Mouse (Mus musculus): ENCODE measurements around the gene Dap3. TPM values are rescaled to one million over a fixed set of nuclear protein-coding genes. Genes with fewer than 3 reads are reported as not detected.

Dap3 gene
- total and polyA plus RNA-seq, 3 experiments: 192 to 293 TPM; not detected in 1

DNA sequence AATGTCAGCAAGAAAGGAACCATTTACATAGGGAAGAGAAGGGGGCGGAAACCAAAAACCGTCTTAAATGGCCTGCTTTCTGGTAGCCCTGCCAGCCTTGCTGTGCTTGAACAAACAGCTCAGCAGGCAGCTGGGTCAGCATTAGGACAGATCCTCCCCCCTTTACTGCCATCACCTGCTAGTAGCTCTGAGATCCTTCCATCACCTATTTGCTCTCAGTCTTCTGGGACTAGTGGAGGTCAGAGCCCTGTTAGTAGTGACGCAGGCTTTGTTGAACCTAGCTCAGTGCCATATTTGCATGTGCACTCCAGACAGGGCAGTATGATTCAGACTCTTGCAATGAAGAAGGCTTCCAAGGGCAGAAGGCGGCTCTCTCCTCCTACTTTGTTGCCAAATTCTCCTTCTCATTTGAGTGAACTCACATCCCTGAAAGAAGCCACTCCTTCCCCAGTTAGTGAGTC is 33.0 kb upstream of the Dap3 start:
- TF ChIP-seq TBP (IDR thresholded peaks at IDR 0.05; ENCODE audit: low read depth, low read length) (no peak), CHD1 (IDR thresholded peaks at IDR 0.05; ENCODE audit: low read depth, low read length) (no peak), GABPA (IDR thresholded peaks at IDR 0.05; ENCODE audit: low read depth, low read length) (no peak), HCFC1 (IDR thresholded peaks at IDR 0.05; ENCODE audit: low read depth, low read length) (no peak), MAFK (IDR thresholded peaks at IDR 0.05; ENCODE audit: borderline replicate concordance, low read depth, low read length) (no peak), ZKSCAN1 (IDR thresholded peaks at IDR 0.05; ENCODE audit: low read depth, low read length) (no peak), CHD2 (IDR thresholded peaks at IDR 0.05; ENCODE audit: low read length) (no peak), ZC3H11A (IDR thresholded peaks at IDR 0.05; ENCODE audit: low read depth, low read length) (no peak), POLR2AphosphoS5 (IDR thresholded peaks at IDR 0.05; ENCODE audit: borderline replicate concordance, low read depth, low read length) (no peak), BHLHE40 (IDR thresholded peaks at IDR 0.05; ENCODE audit: borderline replicate concordance, low read depth, low read length) (no peak), MEF2A (IDR thresholded peaks at IDR 0.05; ENCODE audit: extremely low read depth, insufficient replicate concordance, low read depth, low read length, poor library complexity, severe bottlenecking) (no peak), UBTF (IDR thresholded peaks at IDR 0.05; ENCODE audit: borderline replicate concordance, insufficient read depth, low read depth, low read length) (no peak), GATA1 (IDR thresholded peaks at IDR 0.05; ENCODE audit: low read depth, low read length) (no peak), E2F4 (IDR thresholded peaks at IDR 0.05; ENCODE audit: borderline replicate concordance, low read depth, low read length) (no peak), SMC3 (IDR thresholded peaks at IDR 0.05; ENCODE audit: low read depth, low read length) (no peak), USF2 (IDR thresholded peaks at IDR 0.05; ENCODE audit: borderline replicate concordance in 1 of 2, insufficient read depth in 1 of 2, low read depth in 1 of 2, low read length in 2 of 2) (no peak), NELFE (IDR thresholded peaks at IDR 0.05; ENCODE audit: low read depth, low read length) (no peak), NRF1 (IDR thresholded peaks at IDR 0.05; ENCODE audit: insufficient read depth, low read depth, low read length, poor library complexity, severe bottlenecking) (no peak), USF1 (IDR thresholded peaks at IDR 0.05; ENCODE audit: low read depth, low read length) (no peak)
- Histone ChIP-seq H3K4me1 (ENCODE audit: control insufficient read depth in 1 of 2, insufficient read depth in 2 of 2, low read length in 2 of 2) (peaks cover 3 to 5% of the 10 kb centered on the region in 2 experiments; a peak in 2 of 4 replicates), H3K9ac (ENCODE audit: control insufficient read depth, low read depth, low read length, poor library complexity, severe bottlenecking) (no peak overlapping the region), H3K27me3 (ENCODE audit: control insufficient read depth in 1 of 2, insufficient read depth in 2 of 2, low read length in 2 of 2) (no peaks in the 10 kb centered on the region), H3K36me3 (ENCODE audit: control insufficient read depth in 1 of 2, insufficient read depth in 2 of 2, low read length in 2 of 2) (peaks cover 10 to 51% of the 10 kb centered on the region in 2 experiments), H3K9me3 (replicated peaks; ENCODE audit: insufficient read depth, low read length) (no peaks in the 10 kb centered on the region), H3K27ac (ENCODE audit: control insufficient read depth, low read depth, low read length) (no peak overlapping the region), H3K4me3 (ENCODE audit: control insufficient read depth in 1 of 2, insufficient read depth in 1 of 2, low read depth in 2 of 2, low read length in 2 of 2) (no peak overlapping the region), H3K79me2 (ENCODE audit: control insufficient read depth, insufficient read depth, low read length, poor library complexity) (peaks cover 10% of the 10 kb centered on the region; the same call in 1 of the 2 replicates)
- no peak for DNase-seq (ENCODE audit: low read depth, low spot score)
